Mouse (Mus musculus) CH12.LX (cell line): ENCODE measurements at regions not wholly inside any gene's neighbourhood (a gene's known extent, or its start where the extent isn't known, plus 50 kb on each side); places are given as distances from the start of the nearest gene placed in this dataset.

ENCODE experiments used
- DNase-seq: peaks from one replicate; pipeline ENCODE4 v3.0.0-alpha.2; 2013; ENCODE audit errors: extremely low read depth
- H3K27ac ChIP-seq: 2 replicates; pipeline ENCODE4 v1.5.1; 2012; ENCODE audit warnings: low read depth, mild to moderate bottlenecking, control low read depth, moderate library complexity; ENCODE audit not compliant: insufficient read depth
- H3K27me3 ChIP-seq: replicated peaks from 2 replicates; pipeline ENCODE3; 2012; ENCODE audit warnings: inconsistent platforms
- H3K36me3 ChIP-seq, 2 experiments: replicated peaks in 1 of 2; 2 replicates each; pipeline versions ENCODE3 to v1.6.1; 2012; ENCODE audit warnings: inconsistent platforms in 1 of 2, low read length in 1 of 2, mild to moderate bottlenecking in 1 of 2, mixed read lengths in 1 of 2, moderate library complexity in 1 of 2; ENCODE audit not compliant: control insufficient read depth in 1 of 2, insufficient read depth in 1 of 2
- H3K4me1 ChIP-seq, 2 experiments: 2 replicates each; pipeline ENCODE4 v1.6.1; 2012; ENCODE audit warnings: inconsistent platforms in 1 of 2, moderate library complexity in 1 of 2; ENCODE audit not compliant: insufficient read depth in 2 of 2, control insufficient read depth in 1 of 2
- H3K4me2 ChIP-seq: 2 replicates; pipeline ENCODE4 v1.6.1; 2012; ENCODE audit warnings: low read depth, mild to moderate bottlenecking, control low read depth; ENCODE audit not compliant: poor library complexity, insufficient read depth, severe bottlenecking
- H3K4me3 ChIP-seq, 3 experiments: fragments of 150-350 bp in 1 of 3; sonication (generic) in 1 of 3; replicated peaks in 1 of 3; 2 replicates each; pipeline versions ENCODE3 to v1.5.1; 2011 to 2012; ENCODE audit warnings: low read depth in 2 of 3, low read length in 2 of 3, mild to moderate bottlenecking in 2 of 3, moderate library complexity in 2 of 3, control low read depth in 1 of 3, improper control_type of control experiment in 1 of 3, inconsistent platforms in 1 of 3, mixed read lengths in 1 of 3; ENCODE audit not compliant: poor library complexity in 1 of 3
- H3K79me2 ChIP-seq: replicated peaks from 2 replicates; pipeline ENCODE4 v1.6.1; 2012; ENCODE audit warnings: mild to moderate bottlenecking, moderate library complexity; ENCODE audit not compliant: control insufficient read depth, poor library complexity, insufficient read depth, severe bottlenecking; ENCODE audit errors: extremely low read depth
- H3K9ac ChIP-seq: 2 replicates; pipeline ENCODE4 v1.6.1; 2012; ENCODE audit warnings: low read depth, mild to moderate bottlenecking, control low read depth, moderate library complexity; ENCODE audit not compliant: insufficient read depth
- H3K9me3 ChIP-seq: replicated peaks from 2 replicates; pipeline ENCODE3; 2012; ENCODE audit warnings: low read length, inconsistent platforms, mixed read lengths
- BHLHE40 ChIP-seq: IDR thresholded peaks from 2 replicates; pipeline ENCODE4 v1.6.1; 2011; ENCODE audit warnings: mild to moderate bottlenecking, low read depth, low read length, improper control_type of control experiment
- CTCF ChIP-seq, 2 experiments: IDR thresholded peaks in 1 of 2; conservative IDR thresholded peaks in 1 of 2; 2 replicates each; pipeline ENCODE4 v1.5.1; 2011 to 2012; ENCODE audit warnings: low read depth in 2 of 2, low read length in 2 of 2, improper control_type of control experiment in 1 of 2, inconsistent platforms in 1 of 2, mild to moderate bottlenecking in 1 of 2, moderate library complexity in 1 of 2
- E2F4 ChIP-seq: IDR thresholded peaks from 2 replicates; pipeline ENCODE4 v1.6.1; 2011; ENCODE audit warnings: low read depth, low read length, improper control_type of control experiment; ENCODE audit not compliant: insufficient replicate concordance
- EP300 ChIP-seq: IDR thresholded peaks from 2 replicates; pipeline ENCODE4 v1.6.1; 2011; ENCODE audit warnings: low read length, improper control_type of control experiment
- ETS1 ChIP-seq: conservative IDR thresholded peaks from 2 replicates; pipeline ENCODE4 v1.6.1; 2012; ENCODE audit warnings: low read depth, mild to moderate bottlenecking, inconsistent platforms, low read length, improper control_type of control experiment, moderate library complexity
- GABPA ChIP-seq: IDR thresholded peaks from 2 replicates; pipeline ENCODE4 v1.6.1; 2012; ENCODE audit warnings: low read depth, low read length, improper control_type of control experiment, inconsistent platforms; ENCODE audit not compliant: insufficient replicate concordance
- HCFC1 ChIP-seq: IDR thresholded peaks from 2 replicates; pipeline ENCODE4 v1.6.1; 2012; ENCODE audit warnings: low read depth, mild to moderate bottlenecking, inconsistent platforms, low read length, improper control_type of control experiment
- JUND ChIP-seq: conservative IDR thresholded peaks from 2 replicates; pipeline ENCODE4 v1.6.1; 2011; ENCODE audit warnings: low read depth, low read length, improper control_type of control experiment
- MAFK ChIP-seq: IDR thresholded peaks from 2 replicates; pipeline ENCODE4 v1.6.1; 2011; ENCODE audit warnings: low read length, improper control_type of control experiment; ENCODE audit not compliant: insufficient replicate concordance
- MAX ChIP-seq: IDR thresholded peaks from 2 replicates; pipeline ENCODE4 v1.6.1; 2011; ENCODE audit warnings: low read length, improper control_type of control experiment
- MEF2A ChIP-seq: IDR thresholded peaks from 2 replicates; pipeline ENCODE4 v1.6.1; 2014; ENCODE audit warnings: low read depth, mild to moderate bottlenecking, inconsistent platforms, low read length, improper control_type of control experiment, borderline replicate concordance
- MXI1 ChIP-seq: IDR thresholded peaks from 2 replicates; pipeline ENCODE4 v1.6.1; 2011; ENCODE audit warnings: mild to moderate bottlenecking, low read depth, low read length, improper control_type of control experiment
- MYC ChIP-seq: IDR thresholded peaks from 2 replicates; pipeline ENCODE4 v1.6.1; 2011; ENCODE audit warnings: low read depth, mild to moderate bottlenecking, improper control_type of control experiment, low read length
- NRF1 ChIP-seq: IDR thresholded peaks from 2 replicates; pipeline ENCODE4 v1.6.1; 2014; ENCODE audit warnings: low read depth, mild to moderate bottlenecking, inconsistent platforms, low read length, improper control_type of control experiment, moderate library complexity
- RAD21 ChIP-seq: IDR thresholded peaks from 2 replicates; pipeline ENCODE4 v1.6.1; 2011; ENCODE audit warnings: low read depth, mild to moderate bottlenecking, low read length, improper control_type of control experiment, moderate library complexity
- RCOR1 ChIP-seq: conservative IDR thresholded peaks from 2 replicates; pipeline ENCODE4 v1.6.1; 2012; ENCODE audit warnings: low read depth, mild to moderate bottlenecking, inconsistent platforms, low read length, improper control_type of control experiment
- SIN3A ChIP-seq: IDR thresholded peaks from 2 replicates; pipeline ENCODE4 v1.6.1; 2012; ENCODE audit warnings: low read length, improper control_type of control experiment, inconsistent platforms
- TBP ChIP-seq: conservative IDR thresholded peaks from 2 replicates; pipeline ENCODE4 v1.6.1; 2011; ENCODE audit warnings: low read depth, low read length, improper control_type of control experiment
- USF1 ChIP-seq: IDR thresholded peaks from 2 replicates; pipeline ENCODE4 v1.6.1; 2014; ENCODE audit warnings: low read depth, mild to moderate bottlenecking, inconsistent platforms, low read length, improper control_type of control experiment
- ZC3H11A ChIP-seq: IDR thresholded peaks from 2 replicates; pipeline ENCODE4 v1.6.1; 2012; ENCODE audit warnings: low read depth, mild to moderate bottlenecking, inconsistent platforms, low read length, improper control_type of control experiment
- ZKSCAN1 ChIP-seq: IDR thresholded peaks from 2 replicates; pipeline ENCODE4 v1.6.1; 2012; ENCODE audit warnings: low read depth, inconsistent platforms, low read length, improper control_type of control experiment, borderline replicate concordance
- ZMIZ1 ChIP-seq: IDR thresholded peaks from 2 replicates; pipeline ENCODE4 v1.6.1; 2012; ENCODE audit warnings: low read depth, mild to moderate bottlenecking, inconsistent platforms, low read length, improper control_type of control experiment
- ZNF384 ChIP-seq: IDR thresholded peaks from 2 replicates; pipeline ENCODE4 v1.6.1; 2012; ENCODE audit warnings: low read depth, low read length, improper control_type of control experiment, inconsistent platforms
- dilution Hi-C: fragments of 300-500 bp; cut with MboI; formaldehyde crosslinking; loops from 2 replicates; pipeline ENCODE4 v1.14.3; 2020; ENCODE audit warnings: low sequenced_read_pairs; ENCODE audit not compliant: extremely low pct_unique_long_range_greater_than_20kb, extremely low pct_ligation_motif_present
- in situ Hi-C: fragments of 300-500 bp; cut with MboI; formaldehyde crosslinking; loops from 3 replicates; pipeline ENCODE4 v1.14.3; 2019; ENCODE audit warnings: low sequenced_read_pairs, low pct_ligation_motif_present, low pct_unique_long_range_greater_than_20kb, mixed read lengths

DNA sequence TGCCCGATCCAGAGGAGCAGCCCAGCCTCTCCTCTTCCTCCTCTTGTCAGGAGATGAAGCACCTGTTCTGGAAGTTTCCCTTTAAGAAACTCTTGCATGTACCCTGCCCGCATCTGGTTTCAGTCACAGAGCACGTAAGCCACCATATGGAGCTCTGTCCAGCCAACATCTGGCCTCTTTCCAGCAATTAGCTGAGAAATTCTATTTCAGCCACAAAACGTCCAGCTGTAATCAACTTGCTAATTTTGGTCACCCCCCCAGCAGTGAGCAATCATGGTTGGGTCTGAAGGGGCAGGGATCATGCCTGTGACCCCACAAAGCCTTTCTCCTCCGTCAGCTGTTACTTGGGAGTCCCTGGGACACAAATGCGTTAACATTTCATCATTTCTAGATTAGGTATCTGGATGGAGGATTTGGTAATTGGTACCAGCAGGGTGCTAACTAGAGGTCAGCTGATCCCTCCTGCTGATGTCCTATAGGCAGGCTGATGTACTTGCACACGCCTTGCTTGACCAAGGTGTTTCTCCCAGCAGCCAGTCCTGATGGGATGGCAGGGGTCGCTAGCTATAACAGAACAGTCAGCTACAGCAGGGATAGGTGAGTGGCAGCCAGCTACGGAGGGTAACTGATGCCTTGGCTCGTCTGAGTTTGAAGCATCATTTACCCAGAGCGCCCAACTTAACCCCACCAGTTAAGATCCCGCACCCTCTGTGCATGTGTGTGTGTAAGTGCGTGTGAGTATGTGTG is 91.4 kb upstream of the Stt3b start:
- H3K79me2 ChIP-seq = no peaks in the 10 kb centered on the region
- no peak overlapping the region for H3K4me2 ChIP-seq
- dilution Hi-C loops = no loop called here

DNA sequence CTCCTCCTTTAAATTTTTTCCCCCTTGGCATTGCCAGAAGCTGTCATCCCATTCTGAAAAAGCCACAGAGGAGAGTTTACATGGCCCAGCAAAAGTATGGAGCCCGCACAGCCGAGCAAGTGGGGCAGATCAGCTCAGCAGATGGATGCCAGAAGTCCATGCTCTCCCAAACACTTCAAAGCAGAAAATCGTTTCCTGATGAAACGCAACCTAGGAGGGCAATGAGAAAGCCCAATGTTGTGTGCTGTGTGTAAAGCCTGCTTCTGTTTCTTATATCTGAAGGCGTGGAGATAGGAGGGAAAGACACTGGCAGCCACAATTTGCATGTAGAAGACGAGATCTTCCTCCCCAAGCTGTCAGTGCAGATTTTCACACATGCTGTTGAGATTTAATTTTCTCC is 92.4 kb upstream of the Stt3b start:
- no peaks in the 10 kb centered on the region for H3K79me2 ChIP-seq
- no peaks in the 10 kb centered on the region for H3K36me3 ChIP-seq
- no peak overlapping the region for H3K9ac ChIP-seq
- no peak overlapping the region for H3K4me3 ChIP-seq
- no peak for DNase-seq
- no peaks in the 10 kb centered on the region for H3K27me3 ChIP-seq
- H3K4me2 ChIP-seq = no peak overlapping the region
- H3K27ac ChIP-seq = no peak overlapping the region
- in situ Hi-C loops = loop anchor here (5.0 kb wide), 1 partner anchor 40 kb away; no protein-coding TSS in a partner anchor
- dilution Hi-C loops = no loop called here
- H3K4me1 ChIP-seq = peaks cover 0 to 13% of the 10 kb centered on the region in 2 experiments; a peak in 2 of 4 replicates
- no peak for TF ChIP-seq ZC3H11A
- TF ChIP-seq ZKSCAN1 = no peak
- no peak for TF ChIP-seq EP300
- TF ChIP-seq ETS1 = no peak
- TF ChIP-seq ZNF384 = no peak
- no peak for TF ChIP-seq NRF1
- TF ChIP-seq ZMIZ1 = no peak
- TF ChIP-seq CTCF (conservative IDR thresholded peaks at IDR 0.05 in 1 of 2, IDR thresholded peaks at IDR 0.05 in 1 of 2; ENCODE audit: low read depth in 2 of 2, low read length in 2 of 2) = no peak
- no peak for TF ChIP-seq USF1
- no peak for TF ChIP-seq HCFC1
- TF ChIP-seq MAFK = no peak
- no peak for TF ChIP-seq RCOR1
- TF ChIP-seq MYC = no peak
- peaks cover 6% of the 10 kb centered on the region for H3K9me3 ChIP-seq

More for the DNA sequence above, 91.4 kb upstream of the Stt3b start:
- Histone ChIP-seq H3K9me3 (peaks cover 9% of the 10 kb centered on the region), H3K4me3 (no peak overlapping the region), H3K9ac (no peak overlapping the region), H3K4me1 (peaks cover under 1 to 13% of the 10 kb centered on the region in 2 experiments; a peak in 3 of 4 replicates), H3K27me3 (no peaks in the 10 kb centered on the region), H3K27ac (no peak overlapping the region), H3K36me3 (no peaks in the 10 kb centered on the region)
- no peak for TF ChIP-seq TBP
- TF ChIP-seq ZKSCAN1 = no peak
- TF ChIP-seq E2F4 = no peak
- TF ChIP-seq MAFK = no peak
- no peak for TF ChIP-seq JUND
- TF ChIP-seq MEF2A = no peak
- TF ChIP-seq EP300 = no peak
- TF ChIP-seq BHLHE40 = no peak
- no peak for TF ChIP-seq HCFC1
- TF ChIP-seq MAX = no peak
- no peak for TF ChIP-seq SIN3A
- TF ChIP-seq ETS1 = no peak
- no peak for TF ChIP-seq MYC
- no peak for TF ChIP-seq ZC3H11A
- TF ChIP-seq CTCF (conservative IDR thresholded peaks at IDR 0.05 in 1 of 2, IDR thresholded peaks at IDR 0.05 in 1 of 2; ENCODE audit: low read depth in 2 of 2, low read length in 2 of 2) = no peak
- no peak for TF ChIP-seq RAD21
- TF ChIP-seq GABPA = no peak
- no peak for TF ChIP-seq MXI1
- in situ Hi-C loops = loop anchor here (5.0 kb wide), 1 partner anchor 39 kb away; no protein-coding TSS in a partner anchor
- DNase-seq = no peak
